Mouse (Mus musculus) CH12.LX (cell line): Measurements from ENCODE around the gene Ppp1r35. TPM values are rescaled to one million over a fixed set of nuclear protein-coding genes. Genes with fewer than 3 reads are reported as not detected.
A peak's percentile ranks its signal among the peaks of the same experiment; 100 is the strongest.

Source experiments
- DNase-seq: peaks from one replicate; pipeline ENCODE4 v3.0.0-alpha.2; 2013; ENCODE audit errors: extremely low read depth
- H3K27ac ChIP-seq: 2 replicates; pipeline ENCODE4 v1.5.1; 2012; ENCODE audit warnings: low read depth, mild to moderate bottlenecking, control low read depth, moderate library complexity; ENCODE audit not compliant: insufficient read depth
- H3K27me3 ChIP-seq: replicated peaks from 2 replicates; pipeline ENCODE3; 2012; ENCODE audit warnings: inconsistent platforms
- H3K36me3 ChIP-seq, 2 experiments: replicated peaks in 1 of 2; 2 replicates each; pipeline versions ENCODE3 to v1.6.1; 2012; ENCODE audit warnings: inconsistent platforms in 1 of 2, low read length in 1 of 2, mild to moderate bottlenecking in 1 of 2, mixed read lengths in 1 of 2, moderate library complexity in 1 of 2; ENCODE audit not compliant: control insufficient read depth in 1 of 2, insufficient read depth in 1 of 2
- H3K4me1 ChIP-seq, 2 experiments: 2 replicates each; pipeline ENCODE4 v1.6.1; 2012; ENCODE audit warnings: inconsistent platforms in 1 of 2, moderate library complexity in 1 of 2; ENCODE audit not compliant: insufficient read depth in 2 of 2, control insufficient read depth in 1 of 2
- H3K4me2 ChIP-seq: 2 replicates; pipeline ENCODE4 v1.6.1; 2012; ENCODE audit warnings: low read depth, mild to moderate bottlenecking, control low read depth; ENCODE audit not compliant: poor library complexity, insufficient read depth, severe bottlenecking
- H3K4me3 ChIP-seq, 3 experiments: fragments of 150-350 bp in 1 of 3; sonication (generic) in 1 of 3; replicated peaks in 1 of 3; 2 replicates each; pipeline versions ENCODE3 to v1.5.1; 2011 to 2012; ENCODE audit warnings: low read depth in 2 of 3, low read length in 2 of 3, mild to moderate bottlenecking in 2 of 3, moderate library complexity in 2 of 3, control low read depth in 1 of 3, improper control_type of control experiment in 1 of 3, inconsistent platforms in 1 of 3, mixed read lengths in 1 of 3; ENCODE audit not compliant: poor library complexity in 1 of 3
- H3K79me2 ChIP-seq: replicated peaks from 2 replicates; pipeline ENCODE4 v1.6.1; 2012; ENCODE audit warnings: mild to moderate bottlenecking, moderate library complexity; ENCODE audit not compliant: control insufficient read depth, poor library complexity, insufficient read depth, severe bottlenecking; ENCODE audit errors: extremely low read depth
- H3K9ac ChIP-seq: 2 replicates; pipeline ENCODE4 v1.6.1; 2012; ENCODE audit warnings: low read depth, mild to moderate bottlenecking, control low read depth, moderate library complexity; ENCODE audit not compliant: insufficient read depth
- H3K9me3 ChIP-seq: replicated peaks from 2 replicates; pipeline ENCODE3; 2012; ENCODE audit warnings: low read length, inconsistent platforms, mixed read lengths
- BHLHE40 ChIP-seq: IDR thresholded peaks from 2 replicates; pipeline ENCODE4 v1.6.1; 2011; ENCODE audit warnings: mild to moderate bottlenecking, low read depth, low read length, improper control_type of control experiment
- CHD1 ChIP-seq: IDR thresholded peaks from 2 replicates; pipeline ENCODE4 v1.6.1; 2012; ENCODE audit warnings: low read depth, low read length, improper control_type of control experiment, inconsistent platforms
- CHD2 ChIP-seq: IDR thresholded peaks from 2 replicates; pipeline ENCODE4 v1.6.1; 2011; ENCODE audit warnings: low read length, improper control_type of control experiment
- CTCF ChIP-seq, 2 experiments: IDR thresholded peaks in 1 of 2; conservative IDR thresholded peaks in 1 of 2; 2 replicates each; pipeline ENCODE4 v1.5.1; 2011 to 2012; ENCODE audit warnings: low read depth in 2 of 2, low read length in 2 of 2, improper control_type of control experiment in 1 of 2, inconsistent platforms in 1 of 2, mild to moderate bottlenecking in 1 of 2, moderate library complexity in 1 of 2
- E2F4 ChIP-seq: IDR thresholded peaks from 2 replicates; pipeline ENCODE4 v1.6.1; 2011; ENCODE audit warnings: low read depth, low read length, improper control_type of control experiment; ENCODE audit not compliant: insufficient replicate concordance
- ELF1 ChIP-seq: IDR thresholded peaks from 2 replicates; pipeline ENCODE4 v1.6.1; 2014; ENCODE audit warnings: low read depth, mild to moderate bottlenecking, inconsistent platforms, low read length, improper control_type of control experiment
- EP300 ChIP-seq: IDR thresholded peaks from 2 replicates; pipeline ENCODE4 v1.6.1; 2011; ENCODE audit warnings: low read length, improper control_type of control experiment
- ETS1 ChIP-seq: conservative IDR thresholded peaks from 2 replicates; pipeline ENCODE4 v1.6.1; 2012; ENCODE audit warnings: low read depth, mild to moderate bottlenecking, inconsistent platforms, low read length, improper control_type of control experiment, moderate library complexity
- GABPA ChIP-seq: IDR thresholded peaks from 2 replicates; pipeline ENCODE4 v1.6.1; 2012; ENCODE audit warnings: low read depth, low read length, improper control_type of control experiment, inconsistent platforms; ENCODE audit not compliant: insufficient replicate concordance
- HCFC1 ChIP-seq: IDR thresholded peaks from 2 replicates; pipeline ENCODE4 v1.6.1; 2012; ENCODE audit warnings: low read depth, mild to moderate bottlenecking, inconsistent platforms, low read length, improper control_type of control experiment
- IRF4 ChIP-seq: IDR thresholded peaks from 2 replicates; pipeline ENCODE4 v1.6.1; 2014; ENCODE audit warnings: low read depth, mild to moderate bottlenecking, inconsistent platforms, low read length, improper control_type of control experiment
- JUN ChIP-seq: IDR thresholded peaks from 2 replicates; pipeline ENCODE4 v1.6.1; 2011; ENCODE audit warnings: low read depth, mild to moderate bottlenecking, low read length, improper control_type of control experiment, moderate library complexity; ENCODE audit not compliant: insufficient read depth
- JUND ChIP-seq: conservative IDR thresholded peaks from 2 replicates; pipeline ENCODE4 v1.6.1; 2011; ENCODE audit warnings: low read depth, low read length, improper control_type of control experiment
- KAT2A ChIP-seq: IDR thresholded peaks from 2 replicates; pipeline ENCODE4 v1.6.1; 2012; ENCODE audit warnings: low read length, improper control_type of control experiment, inconsistent platforms; ENCODE audit not compliant: insufficient replicate concordance
- MAFK ChIP-seq: IDR thresholded peaks from 2 replicates; pipeline ENCODE4 v1.6.1; 2011; ENCODE audit warnings: low read length, improper control_type of control experiment; ENCODE audit not compliant: insufficient replicate concordance
- MAX ChIP-seq: IDR thresholded peaks from 2 replicates; pipeline ENCODE4 v1.6.1; 2011; ENCODE audit warnings: low read length, improper control_type of control experiment
- MAZ ChIP-seq: IDR thresholded peaks from 2 replicates; pipeline ENCODE4 v1.6.1; 2012; ENCODE audit warnings: low read depth, mild to moderate bottlenecking, inconsistent platforms, low read length, improper control_type of control experiment, moderate library complexity
- MEF2A ChIP-seq: IDR thresholded peaks from 2 replicates; pipeline ENCODE4 v1.6.1; 2014; ENCODE audit warnings: low read depth, mild to moderate bottlenecking, inconsistent platforms, low read length, improper control_type of control experiment, borderline replicate concordance
- MXI1 ChIP-seq: IDR thresholded peaks from 2 replicates; pipeline ENCODE4 v1.6.1; 2011; ENCODE audit warnings: mild to moderate bottlenecking, low read depth, low read length, improper control_type of control experiment
- MYC ChIP-seq: IDR thresholded peaks from 2 replicates; pipeline ENCODE4 v1.6.1; 2011; ENCODE audit warnings: low read depth, mild to moderate bottlenecking, improper control_type of control experiment, low read length
- NELFE ChIP-seq: IDR thresholded peaks from 2 replicates; pipeline ENCODE4 v1.6.1; 2011; ENCODE audit warnings: low read depth, low read length, improper control_type of control experiment
- NRF1 ChIP-seq: IDR thresholded peaks from 2 replicates; pipeline ENCODE4 v1.6.1; 2014; ENCODE audit warnings: low read depth, mild to moderate bottlenecking, inconsistent platforms, low read length, improper control_type of control experiment, moderate library complexity
- POLR2A ChIP-seq: IDR thresholded peaks from 2 replicates; pipeline ENCODE4 v1.6.1; 2011; ENCODE audit warnings: low read depth, mild to moderate bottlenecking, improper control_type of control experiment, low read length
- POLR2AphosphoS2 ChIP-seq: IDR thresholded peaks from 2 replicates; pipeline ENCODE4 v1.6.1; 2011; ENCODE audit warnings: low read depth, low read length, improper control_type of control experiment
- RAD21 ChIP-seq: IDR thresholded peaks from 2 replicates; pipeline ENCODE4 v1.6.1; 2011; ENCODE audit warnings: low read depth, mild to moderate bottlenecking, low read length, improper control_type of control experiment, moderate library complexity
- RCOR1 ChIP-seq: conservative IDR thresholded peaks from 2 replicates; pipeline ENCODE4 v1.6.1; 2012; ENCODE audit warnings: low read depth, mild to moderate bottlenecking, inconsistent platforms, low read length, improper control_type of control experiment
- SIN3A ChIP-seq: IDR thresholded peaks from 2 replicates; pipeline ENCODE4 v1.6.1; 2012; ENCODE audit warnings: low read length, improper control_type of control experiment, inconsistent platforms
- SMC3 ChIP-seq: IDR thresholded peaks from 2 replicates; pipeline ENCODE4 v1.6.1; 2011; ENCODE audit warnings: low read depth, low read length, improper control_type of control experiment
- TBP ChIP-seq: conservative IDR thresholded peaks from 2 replicates; pipeline ENCODE4 v1.6.1; 2011; ENCODE audit warnings: low read depth, low read length, improper control_type of control experiment
- TCF12 ChIP-seq: IDR thresholded peaks from 2 replicates; pipeline ENCODE4 v1.6.1; 2014; ENCODE audit warnings: low read depth, mild to moderate bottlenecking, inconsistent platforms, low read length, improper control_type of control experiment
- UBTF ChIP-seq: IDR thresholded peaks from 2 replicates; pipeline ENCODE4 v1.6.1; 2012; ENCODE audit warnings: low read depth, mild to moderate bottlenecking, inconsistent platforms, low read length, improper control_type of control experiment, moderate library complexity
- USF2 ChIP-seq: conservative IDR thresholded peaks from 2 replicates; pipeline ENCODE4 v1.6.1; 2011; ENCODE audit warnings: low read depth, low read length, improper control_type of control experiment
- ZC3H11A ChIP-seq: IDR thresholded peaks from 2 replicates; pipeline ENCODE4 v1.6.1; 2012; ENCODE audit warnings: low read depth, mild to moderate bottlenecking, inconsistent platforms, low read length, improper control_type of control experiment
- dilution Hi-C: fragments of 300-500 bp; cut with MboI; formaldehyde crosslinking; loops from 2 replicates; pipeline ENCODE4 v1.14.3; 2020; ENCODE audit warnings: low sequenced_read_pairs; ENCODE audit not compliant: extremely low pct_unique_long_range_greater_than_20kb, extremely low pct_ligation_motif_present
- in situ Hi-C: fragments of 300-500 bp; cut with MboI; formaldehyde crosslinking; loops from 3 replicates; pipeline ENCODE4 v1.14.3; 2019; ENCODE audit warnings: low sequenced_read_pairs, low pct_ligation_motif_present, low pct_unique_long_range_greater_than_20kb, mixed read lengths
- polyA plus RNA-seq: library from polyadenylated mRNA; unstranded; fragments of >175 nt; gene quantifications from 2 replicates; pipeline ENCODE4 v1.2.1, GENCODE M21; 2012; ENCODE audit warnings: low read depth; ENCODE audit not compliant: insufficient read length
- total RNA-seq, 2 experiments: library from RNA; depleted of rRNA; stranded (reverse); fragments of 300-350 nt in 1 of 2; fragments of >200 nt in 1 of 2; gene quantifications; 2 replicates each; pipeline ENCODE4 v1.2.3; 2012 to 2014

Gene Ppp1r35
- total and polyA plus RNA-seq, 3 experiments = 17.3 to 34.6 (median 23.3) TPM

- H3K4me3 ChIP-seq = peak within 1 kb of the TSS; percentile 70 to 76 (median 75)
- peak within 1 kb of the TSS; percentile 57 for H3K4me2 ChIP-seq
- peak; percentile 96 for TF ChIP-seq HCFC1
- peak; percentile 98 for TF ChIP-seq E2F4
- peak; percentile 16; the same call in 1 of the 2 replicates for TF ChIP-seq GABPA
- TF ChIP-seq MAZ = peak; percentile 83; the same call in 1 of the 2 replicates
- TF ChIP-seq POLR2A = peak; percentile 24; the same call in 1 of the 2 replicates
- no peak for TF ChIP-seq UBTF
- TF ChIP-seq EP300 = no peak
- TF ChIP-seq MEF2A = peak; percentile 49; the same call in 1 of the 2 replicates
- peak; percentile 87 for TF ChIP-seq MYC
- peak; percentile 98 for TF ChIP-seq NRF1
- TF ChIP-seq POLR2AphosphoS2 = no peak
- peak; percentile 71 for TF ChIP-seq ETS1
- TF ChIP-seq MAFK = no peak
- TF ChIP-seq MAX = peak; percentile 100
- 0 out of 2 replicates have a peak, but pooled peaks have one; percentile 9 for TF ChIP-seq TCF12
- peak; percentile 61; the same call in 1 of the 2 replicates for TF ChIP-seq NELFE
- TF ChIP-seq KAT2A = peak; percentile 92
- TF ChIP-seq ZC3H11A = no peak
- TF ChIP-seq BHLHE40 = peak; percentile 80
- peak in 1 of 2 experiments; percentile 71; a peak in 2 of 4 replicates for TF ChIP-seq CTCF (conservative IDR thresholded peaks at IDR 0.05 in 1 of 2, IDR thresholded peaks at IDR 0.05 in 1 of 2; ENCODE audit: low read depth in 2 of 2, low read length in 2 of 2)
- peak; percentile 20 for TF ChIP-seq SIN3A
- TF ChIP-seq JUND = no peak
- no peak for TF ChIP-seq TBP
- peak; percentile 55; the same call in 1 of the 2 replicates for TF ChIP-seq USF2
- peak; percentile 65; the same call in 1 of the 2 replicates for TF ChIP-seq IRF4
- TF ChIP-seq ELF1 = peak; percentile 89
- TF ChIP-seq RCOR1 = 0 out of 2 replicates have a peak, but pooled peaks have one; percentile 58
- TF ChIP-seq JUN = no peak
- TF ChIP-seq MXI1 = no peak
- 0 out of 2 replicates have a peak, but pooled peaks have one; percentile 78 for TF ChIP-seq CHD1
- peak; percentile 38 for TF ChIP-seq SMC3
- TF ChIP-seq CHD2 = peak; percentile 56; the same call in 1 of the 2 replicates
- TF ChIP-seq RAD21 = peak; percentile 49
- peaks cover 19 to 35% of the 10 kb centered on the region in 2 experiments for H3K4me1 ChIP-seq
- peaks cover 32% of the 10 kb centered on the region for H3K79me2 ChIP-seq
- no peaks in the 10 kb centered on the region for H3K27me3 ChIP-seq
- in situ Hi-C loops = no loop called here
- dilution Hi-C loops = no loop called here
- H3K9ac ChIP-seq = peak within 1 kb of the TSS; percentile 99
- H3K9me3 ChIP-seq = peaks cover 2% of the 10 kb centered on the region
- peak within 1 kb of the TSS; percentile 92 for H3K27ac ChIP-seq
- peaks cover 19 to 29% of the 10 kb centered on the region in 2 experiments for H3K36me3 ChIP-seq
- DNase-seq = peak; percentile 91
Observed at GRCm38 (mm10) chr5:137787151-137787928, 8.7 kb downstream of the Ppp1r35 start, which contains the start of the genes Mepce and Zcwpw1. TSS of gene Mepce (minus strand) at chr5:137787655. TSS of gene Zcwpw1 (plus strand) at chr5:137787798.
